Mouse (Mus musculus) right cerebral cortex, postnatal 4 days (tissue): Measurements from ENCODE around the gene Vmn2r47.
"Not testable (repeated sequence)": the region's sequence is repeated elsewhere in the genome, so short reads cannot be mapped to it uniquely, and the experiment has no call there.

Experiments used
- DNase-seq: peaks from one replicate; pipeline ENCODE4 v3.0.0-alpha.2; 2022

Gene Vmn2r47

DNA sequence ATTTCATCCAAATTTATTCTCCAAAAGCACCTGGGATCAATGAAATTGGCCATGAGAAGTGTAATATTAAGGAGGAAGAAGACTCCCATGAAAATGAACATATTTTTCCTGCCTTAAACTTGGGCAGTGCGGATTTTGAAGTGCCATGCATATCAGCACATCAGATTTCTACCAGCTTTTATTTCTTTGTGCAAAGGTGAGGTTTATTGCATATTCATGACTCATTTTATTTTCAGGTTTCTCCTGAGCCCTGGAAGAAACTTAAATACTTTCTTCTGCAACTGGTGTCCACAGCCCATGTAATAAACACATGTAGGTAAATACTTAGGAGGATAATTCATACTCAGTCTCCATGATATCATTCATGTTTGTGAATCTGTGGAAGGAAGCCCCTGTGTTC, at the start of gene Vmn2r47:
Gene Vmn2r47 (minus strand): TSS at position 101 of the 400 bp plus-strand sequence.
- DNase-seq, result not testable (repeated sequence)

GRCm38 (mm10) chr7:9770471-9770870, 70.7 kb downstream of the Vmn2r47 start, which contains the start of gene Vmn2r46:
Gene Vmn2r46, minus strand, starts transcription at chr7:9770571.
- DNase-seq, result not testable (repeated sequence)
